Mouse (Mus musculus): ENCODE measurements around the gene Hace1. TPM values are rescaled to one million over a fixed set of nuclear protein-coding genes. Genes with fewer than 3 reads are reported as not detected.

Hace1 gene
- polyA plus RNA-seq, 2 experiments from 2014 or later, result 5.1 to 7.6 TPM

DNA sequence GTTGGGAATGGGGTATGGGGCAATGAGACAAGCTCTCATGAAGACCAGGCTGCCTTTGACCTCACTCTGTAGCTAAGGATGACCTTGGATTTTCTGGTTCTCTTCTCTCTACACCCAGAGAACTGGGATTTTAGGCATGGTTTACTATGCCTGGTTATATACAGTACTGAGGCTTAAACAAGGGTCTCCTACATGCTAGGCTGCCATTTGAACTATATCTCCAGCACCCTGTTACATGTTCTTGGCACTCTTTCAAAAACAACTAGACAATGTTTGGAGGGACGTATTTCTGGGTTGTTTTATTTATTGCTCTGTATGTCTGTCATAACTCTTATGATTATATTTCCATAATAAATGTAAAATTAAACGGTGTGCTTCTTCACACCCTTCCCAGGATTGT lies 129.2 kb downstream of the Hace1 start:
- no peak for ATAC-seq

DNA sequence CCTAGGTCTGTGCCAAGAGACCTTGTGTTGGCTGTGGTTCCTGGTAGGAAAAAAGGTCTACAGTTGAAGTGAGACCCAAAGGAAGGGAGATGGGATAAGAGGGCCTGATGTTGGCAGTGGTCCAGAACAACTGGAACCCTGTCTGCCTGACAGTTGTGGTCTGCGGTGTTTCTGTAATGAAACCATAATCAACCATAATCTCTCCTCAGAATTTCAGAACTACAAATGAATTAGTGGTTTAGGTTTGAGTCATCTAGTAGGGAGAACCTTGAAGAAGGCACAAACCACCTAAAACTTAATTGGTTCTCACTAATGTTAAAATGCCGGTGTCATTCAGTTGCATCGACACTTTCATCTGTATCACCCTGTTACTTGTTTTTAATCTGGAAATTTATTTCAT lies 133.2 kb downstream of the Hace1 start:
- ATAC-seq, result peak; percentile 57

DNA sequence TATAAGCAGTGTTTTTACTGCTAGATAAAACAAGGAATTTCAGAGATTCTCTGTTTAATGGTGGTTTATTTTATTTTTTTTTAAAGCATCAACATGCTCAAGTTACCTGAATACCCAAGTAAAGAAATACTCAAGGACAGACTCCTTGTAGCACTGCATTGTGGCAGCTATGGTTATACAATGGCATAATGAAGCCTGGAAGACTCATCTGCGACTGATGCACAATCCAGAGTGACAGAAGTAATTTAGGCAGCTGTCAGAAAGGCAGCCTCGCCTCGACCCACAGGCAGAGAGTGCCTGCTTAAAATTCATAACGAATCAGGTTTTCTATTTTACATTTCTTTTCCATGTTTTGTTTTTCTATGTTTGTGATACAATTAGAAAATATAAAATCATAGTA lies 133.7 kb downstream of the Hace1 start:
- ATAC-seq, result no peak

Other genes with a start within 250 kb of the Hace1 start
- not detected for gene Bves, start 242.1 kb upstream of the Hace1 start, polyA plus RNA-seq (2017; shearing (Covaris generic))
- under 1 TPM in 1 of 2 experiments, not detected in 1; 0.10 TPM for gene Lin28b, start 91.4 kb upstream of the Hace1 start, polyA plus RNA-seq (2017; shearing (Covaris generic))

Measured in activated CD4-positive, CD25-positive, alpha-beta regulatory T cell, adult 4 months (primary cell).